Mouse (Mus musculus) megakaryocyte, adult 5-6 weeks (primary cell): ENCODE data around the gene Wdr34. TPM values are rescaled to one million over a fixed set of nuclear protein-coding genes. Genes with fewer than 3 reads are reported as not detected.

Experiments
- ATAC-seq: 2 replicates; pipeline ENCODE4 v1.8.0; 2016; ENCODE audit warnings: mild to moderate bottlenecking, inconsistent platforms; ENCODE audit not compliant: poor library complexity, severe bottlenecking
- total RNA-seq, 2 experiments: library from RNA; stranded (forward) in 1 of 2; stranded (reverse) in 1 of 2; fragments of 153-499, 151-499 nt in 1 of 2; fragments of 221-1000, 200-1000 nt in 1 of 2; gene quantifications; 2 replicates each; pipeline versions ENCODE4 v1.2.3 to v1.2.4; 2015 to 2017

The Wdr34 gene
- total RNA-seq, 2 experiments from 2014 or later: 1.2 to 5.7 TPM

GRCm38 (mm10) chr2:30037762-30038161 is 10.9 kb downstream of the Wdr34 start:
- ATAC-seq: no peak

GRCm38 (mm10) chr2:30032957-30033356 is 15.7 kb downstream of the Wdr34 start:
- ATAC-seq: no peak

GRCm38 (mm10) chr2:30032244-30032846 is 16.3 kb downstream of the Wdr34 start:
- no peak for ATAC-seq

- no peak for ATAC-seq
Measured at GRCm38 (mm10) chr2:30026997-30027396, 21.7 kb downstream of the Wdr34 start.

- no peak for ATAC-seq
Measured at GRCm38 (mm10) chr2:30025454-30025853, 23.2 kb downstream of the Wdr34 start.

GRCm38 (mm10) chr2:30014326-30014966 is 34.2 kb downstream of the Wdr34 start:
- ATAC-seq: no peak

- no peak for ATAC-seq
Measured at GRCm38 (mm10) chr2:30010840-30011281, 37.8 kb downstream of the Wdr34 start.

GRCm38 (mm10) chr2:30009101-30009500 is 39.6 kb downstream of the Wdr34 start:
- ATAC-seq: no peak

GRCm38 (mm10) chr2:29991962-29992361 is 56.7 kb downstream of the Wdr34 start:
- no peak for ATAC-seq

Other genes starting within 250 kb of the Wdr34 start
- 14.1 and 17.7 TPM in 2 replicates for gene Slc27a4, start 246.2 kb downstream of the Wdr34 start, total RNA-seq (2015)
- 17.4 and 18.0 TPM in 2 replicates for gene Slc27a4, start 246.2 kb downstream of the Wdr34 start, total RNA-seq (2017)
- 8.2 and 9.3 TPM in 2 replicates for gene Urm1, start 228.8 kb downstream of the Wdr34 start, total RNA-seq (2015)
- gene Urm1, start 228.8 kb downstream of the Wdr34 start, total RNA-seq (2017): 16.1 and 17.8 TPM in 2 replicates
- gene Cercam, start 179.7 kb downstream of the Wdr34 start, total RNA-seq (2015): 5.3 and 9.6 TPM in 2 replicates
- 4.3 and 6.7 TPM in 2 replicates for gene Cercam, start 179.7 kb downstream of the Wdr34 start, total RNA-seq (2017)
- gene Odf2, start 159.7 kb downstream of the Wdr34 start, total RNA-seq (2015): 28.2 and 29.9 TPM in 2 replicates
- gene Odf2, start 159.7 kb downstream of the Wdr34 start, total RNA-seq (2017): 85.0 and 88.4 TPM in 2 replicates
- 17.5 and 18.4 TPM in 2 replicates for gene Gle1, start 113.5 kb downstream of the Wdr34 start, total RNA-seq (2015)
- 44.2 and 54.7 TPM in 2 replicates for gene Gle1, start 113.5 kb downstream of the Wdr34 start, total RNA-seq (2017)
- gene Sptan1, start 83.3 kb downstream of the Wdr34 start, total RNA-seq (2015): 59.3 and 72.4 TPM in 2 replicates
- gene Sptan1, start 83.3 kb downstream of the Wdr34 start, total RNA-seq (2017): 131 and 136 TPM in 2 replicates
- 160 and 167 TPM in 2 replicates for gene Set, start 8.5 kb upstream of the Wdr34 start, total RNA-seq (2015)
- 634 and 647 TPM in 2 replicates for gene Set, start 8.5 kb upstream of the Wdr34 start, total RNA-seq (2017)
- 3.0 and 4.8 TPM in 2 replicates for gene Pkn3, start 28.8 kb upstream of the Wdr34 start, total RNA-seq (2015)
- 7.0 and 9.1 TPM in 2 replicates for gene Pkn3, start 28.8 kb upstream of the Wdr34 start, total RNA-seq (2017)
- gene Zdhhc12, start 44.8 kb upstream of the Wdr34 start, total RNA-seq (2015): 20.3 and 24.6 TPM in 2 replicates
- gene Zdhhc12, start 44.8 kb upstream of the Wdr34 start, total RNA-seq (2017): 8.2 and 10.7 TPM in 2 replicates
- 10.1 and 11.7 TPM in 2 replicates for gene Zer1, start 75.7 kb upstream of the Wdr34 start, total RNA-seq (2015)
- 8.7 and 10.7 TPM in 2 replicates for gene Zer1, start 75.7 kb upstream of the Wdr34 start, total RNA-seq (2017)
- 21.2 and 25.8 TPM in 2 replicates for gene Tbc1d13, start 84.9 kb upstream of the Wdr34 start, total RNA-seq (2015)
- gene Tbc1d13, start 84.9 kb upstream of the Wdr34 start, total RNA-seq (2017): 36.5 and 50.0 TPM in 2 replicates
- gene Endog, start 122.6 kb upstream of the Wdr34 start, total RNA-seq (2015): 2.3 and 4.1 TPM in 2 replicates
- 2.9 and 4.0 TPM in 2 replicates for gene Endog, start 122.6 kb upstream of the Wdr34 start, total RNA-seq (2017)
- 5.4 and 5.5 TPM in 2 replicates for gene Spout1, start 129.6 kb upstream of the Wdr34 start, total RNA-seq (2015)
- gene Spout1, start 129.6 kb upstream of the Wdr34 start, total RNA-seq (2017): 8.5 and 11.7 TPM in 2 replicates
- gene Kyat1, start 157.0 kb upstream of the Wdr34 start, total RNA-seq (2015): 1.5 and 2.3 TPM in 2 replicates
- 3.3 and 5.0 TPM in 2 replicates for gene Kyat1, start 157.0 kb upstream of the Wdr34 start, total RNA-seq (2017)
- 17.9 and 18.4 TPM in 2 replicates for gene Lrrc8a, start 188.8 kb upstream of the Wdr34 start, total RNA-seq (2015)
- gene Lrrc8a, start 188.8 kb upstream of the Wdr34 start, total RNA-seq (2017): 10.5 and 13.0 TPM in 2 replicates
- 0.04 TPM in 1 of 2 replicates, not detected in the other for gene Gm28035, start 191.7 kb upstream of the Wdr34 start, total RNA-seq (2015)
- gene Gm28035, start 191.7 kb upstream of the Wdr34 start, total RNA-seq (2017): not detected in 2 replicates
- 3.3 and 3.8 TPM in 2 replicates for gene Phyhd1, start 217.3 kb upstream of the Wdr34 start, total RNA-seq (2015)
- gene Phyhd1, start 217.3 kb upstream of the Wdr34 start, total RNA-seq (2017): 1.3 and 1.8 TPM in 2 replicates
- 4.0 TPM in 1 of 2 replicates, not detected in the other for gene Gm28038, start 232.2 kb upstream of the Wdr34 start, total RNA-seq (2015)
- not detected in 2 replicates for gene Gm28038, start 232.2 kb upstream of the Wdr34 start, total RNA-seq (2017)
- 5.5 and 6.6 TPM in 2 replicates for gene Dolk, start 237.5 kb upstream of the Wdr34 start, total RNA-seq (2015)
- 10.1 and 13.0 TPM in 2 replicates for gene Dolk, start 237.5 kb upstream of the Wdr34 start, total RNA-seq (2017)
- 16.4 and 18.7 TPM in 2 replicates for gene Nup188, start 237.5 kb upstream of the Wdr34 start, total RNA-seq (2015)
- 11.1 and 13.2 TPM in 2 replicates for gene Nup188, start 237.5 kb upstream of the Wdr34 start, total RNA-seq (2017)